Mouse (Mus musculus): Measurements from ENCODE around the gene Herc4. TPM values are rescaled to one million over a fixed set of nuclear protein-coding genes. Genes with fewer than 3 reads are reported as not detected.
"Not testable (repeated sequence)": the region's sequence is repeated elsewhere in the genome, so short reads cannot be mapped to it uniquely, and the experiment has no call there.

Herc4 gene
- total RNA-seq, 2 experiments from 2014 or later, result 76.3 to 89.6 TPM

DNA sequence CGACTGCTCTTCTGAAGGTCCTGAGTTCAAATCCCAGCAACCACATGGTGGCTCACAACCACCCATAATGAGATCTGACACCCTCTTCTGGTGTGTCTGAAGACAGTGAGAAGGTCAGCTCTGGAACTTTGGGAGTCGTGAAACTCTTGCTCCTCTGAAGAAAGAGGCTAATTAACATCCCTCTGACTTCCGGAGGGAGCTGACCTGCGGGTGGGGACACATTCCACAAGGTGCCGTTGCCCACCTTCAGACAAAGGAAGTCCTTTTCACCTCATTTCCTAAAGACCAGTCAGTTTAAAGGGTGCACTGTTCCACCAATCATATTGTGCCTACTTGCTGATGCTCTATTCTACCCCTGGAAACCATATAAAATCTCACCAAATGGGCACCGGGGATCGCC, 107.5 kb downstream of the Herc4 start:
- not testable (repeated sequence) for DNase-seq

- DNase-seq, result no peak
Observed at GRCm38 (mm10) chr10:63352111-63352510, 108.5 kb downstream of the Herc4 start.

DNA sequence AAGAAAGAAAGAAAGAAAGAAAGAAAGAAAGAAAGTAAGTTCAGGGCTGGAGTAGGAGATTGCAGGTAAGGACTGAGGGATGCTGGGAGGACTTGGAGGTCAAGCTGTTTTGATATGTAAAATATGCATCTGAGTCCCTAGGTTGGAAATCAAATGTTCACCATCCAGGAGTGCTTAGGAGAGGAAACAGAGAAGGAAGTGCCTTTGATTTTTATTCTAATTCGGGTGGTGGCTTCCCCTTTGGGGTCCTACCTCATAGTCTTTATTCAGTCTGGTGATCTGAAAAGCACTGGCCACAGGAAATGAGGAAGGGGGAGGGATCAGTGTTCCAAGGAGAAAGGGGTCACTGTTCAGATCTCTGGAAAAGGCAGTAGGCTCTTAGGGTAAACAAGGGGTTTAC, 116.9 kb downstream of the Herc4 start:
- DNase-seq, result no peak

DNA sequence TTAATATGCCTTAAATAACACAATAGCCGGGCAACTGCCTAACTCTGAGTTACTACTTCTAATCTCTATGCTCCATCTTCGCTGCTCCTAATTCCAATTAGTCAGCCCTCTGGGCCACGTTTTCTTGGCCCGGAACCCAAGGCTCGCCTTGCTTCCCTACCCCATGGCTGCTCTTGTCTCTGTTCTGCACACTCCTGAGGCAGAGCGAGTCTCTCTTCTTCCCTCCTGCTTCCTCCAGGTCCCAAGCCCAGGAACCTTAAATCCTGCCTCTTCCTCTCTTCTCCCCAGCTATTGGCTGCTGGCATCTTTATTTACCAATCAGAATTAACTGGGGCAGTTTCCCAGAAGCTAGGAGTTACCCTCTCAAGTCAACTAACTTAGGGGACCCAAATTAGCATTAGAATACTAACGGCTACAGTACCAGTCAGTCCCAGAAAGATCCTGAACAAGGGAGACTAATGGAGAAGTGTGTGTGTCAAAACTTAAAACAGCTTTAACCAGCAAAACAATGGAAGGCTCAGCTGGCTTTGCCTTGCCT, 122.4 kb downstream of the Herc4 start:
- no peak for DNase-seq

- DNase-seq, result no peak
Observed at GRCm38 (mm10) chr10:63367386-63367785, 123.8 kb downstream of the Herc4 start.

Other genes starting within 250 kb of the Herc4 start
- 10 to 100 TPM; 36.4 to 51.7 TPM for gene Hnrnph3, start 219.6 kb upstream of the Herc4 start, total RNA-seq (2021)
- 1 to 10 TPM; 3.2 to 6.4 TPM for gene Pbld2, start 219.5 kb upstream of the Herc4 start, total RNA-seq (2021)
- 10 to 100 TPM; 13.0 to 31.0 TPM for gene Pbld1, start 183.6 kb upstream of the Herc4 start, total RNA-seq (2021)
- gene Atoh7, start 144.2 kb upstream of the Herc4 start, total RNA-seq (2021), result not detected
- 10 to 100 TPM in 1 of 2 experiments, 1 to 10 TPM in 1; 3.8 to 14.6 TPM for gene Mypn, start 39.9 kb upstream of the Herc4 start, total RNA-seq (2021)
- gene Sirt1, start 137.9 kb downstream of the Herc4 start, total RNA-seq (2021), result 10 to 100 TPM; 17.3 to 17.5 TPM
- 10 to 100 TPM; 14.6 to 15.9 TPM for gene Dnajc12, start 138.6 kb downstream of the Herc4 start, total RNA-seq (2021)
- gene Gm7075, start 178.0 kb downstream of the Herc4 start, total RNA-seq (2021), result not detected
- 1 to 10 TPM; 2.1 to 3.5 TPM for gene Ctnna3, start 186.3 kb downstream of the Herc4 start, total RNA-seq (2021)

Measured in adrenal gland, postnatal 10 days (tissue).